Mouse (Mus musculus): ENCODE measurements around the gene Camkmt.

GRCm38 (mm10) chr17:85318401-85318800, 228.0 kb downstream of the Camkmt start:
- no peak for TF ChIP-seq TAL1 (IDR thresholded peaks at IDR 0.05; ENCODE audit: low read length)
- TF ChIP-seq GATA1 (IDR thresholded peaks at IDR 0.05; ENCODE audit: low read length): no peak

Data from erythroblast, embryonic 14.5 days (primary cell).